7 mouse cellular contexts compared by ENCODE assay signal in the genomic region with DNA sequence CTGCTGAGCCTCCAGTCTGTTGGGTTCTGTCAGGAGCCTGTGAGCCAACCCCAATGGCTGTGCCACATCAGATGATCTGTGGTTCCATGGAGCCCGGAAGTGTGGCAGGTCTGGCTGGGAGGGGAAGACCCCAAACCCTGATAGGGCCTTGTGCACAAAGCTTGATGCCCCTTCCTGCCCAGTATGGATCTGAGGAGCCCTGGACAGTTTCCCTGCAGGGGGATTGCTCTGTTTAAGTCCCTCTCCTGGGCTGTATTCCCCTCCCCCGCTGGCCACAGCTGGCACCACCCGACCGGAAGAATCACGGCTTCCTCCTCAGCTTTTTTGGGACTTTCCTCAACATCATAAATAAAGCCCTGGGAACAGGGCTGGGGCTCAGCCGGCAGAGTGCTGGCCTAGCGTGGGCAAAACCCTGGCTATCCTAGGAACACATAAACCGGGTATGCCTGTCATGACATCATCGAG. TPM values are rescaled to one million over a fixed set of nuclear protein-coding genes. Genes with fewer than 3 reads are reported as not detected.
DNase-seq lines count a peak whose midpoint lies in the region; ATAC-seq lines count a peak whose summit lies in the region.

No protein-coding gene starts in this region.

- peaks cover 7% of the 10 kb centered on the region; the same call in 1 of the 2 replicates for H3K4me1 ChIP-seq in neural tube, embryonic 15.5 days
- peaks cover 10% of the 10 kb centered on the region for H3K4me1 ChIP-seq in limb, embryonic 13.5 days
- peaks cover 4% of the 10 kb centered on the region; the same call in 1 of the 2 replicates for H3K4me1 ChIP-seq in stomach, embryonic 16.5 days (ENCODE audit: control insufficient read depth, insufficient read depth, low read length)

- ATAC-seq in neural tube, embryonic 15.5 days (ENCODE audit: low FRiP score) = no peak; the same call in 1 of the 2 replicates
- ATAC-seq in limb, embryonic 13.5 days (ENCODE audit: low FRiP score, low read depth) = no peak
- ATAC-seq in stomach, embryonic 16.5 days (ENCODE audit: insufficient read depth, low FRiP score) = no peak
- ATAC-seq in cerebellum, adult (ENCODE audit: insufficient number of reproducible peaks, low FRiP score, low TSS enrichment) = no peak

- no peak overlapping the region for H3K9ac ChIP-seq in neural tube, embryonic 15.5 days (replicated peaks)
- peak overlapping the region; percentile 31 for H3K9ac ChIP-seq in limb, embryonic 13.5 days
- H3K9ac ChIP-seq in stomach, embryonic 16.5 days (ENCODE audit: low read length) = peak overlapping the region; percentile 45; the same call in 1 of the 2 replicates

- no peaks in the 10 kb centered on the region for H3K9me3 ChIP-seq in neural tube, embryonic 15.5 days (replicated peaks)
- H3K9me3 ChIP-seq in limb, embryonic 13.5 days = no peaks in the 10 kb centered on the region
- no peaks in the 10 kb centered on the region for H3K9me3 ChIP-seq in stomach, embryonic 16.5 days (replicated peaks; ENCODE audit: control insufficient read depth, low read length)

- H3K27ac ChIP-seq in neural tube, embryonic 15.5 days (replicated peaks) = no peak overlapping the region
- H3K27ac ChIP-seq in limb, embryonic 13.5 days = no peak overlapping the region
- no peak overlapping the region for H3K27ac ChIP-seq in stomach, embryonic 16.5 days (ENCODE audit: low read length)

- H3K27me3 ChIP-seq in neural tube, embryonic 15.5 days (replicated peaks) = no peaks in the 10 kb centered on the region
- H3K27me3 ChIP-seq in limb, embryonic 13.5 days = no peaks in the 10 kb centered on the region
- H3K27me3 ChIP-seq in stomach, embryonic 16.5 days (ENCODE audit: control insufficient read depth, insufficient read depth, low read length) = no peaks in the 10 kb centered on the region

- WGBS in neural tube, embryonic 15.5 days = 38% methylated on average over 9 of the region's 9 CpGs
- 52% methylated on average over 9 of the region's 9 CpGs for WGBS in limb, embryonic 13.5 days
- 48% methylated on average over 9 of the region's 9 CpGs for WGBS in stomach, embryonic 16.5 days

- DNase-seq in neural tube, embryonic 10.5 days (ENCODE audit: extremely low spot score, low spot score) = peak; percentile 31
- DNase-seq in heart, adult 9 months (ENCODE audit: low spot score in 2 of 2) = peak; percentile 48 to 59
- DNase-seq in layer of hippocampus, adult 9-10 months (ENCODE audit: low spot score) = no peak

- H3K36me3 ChIP-seq in neural tube, embryonic 15.5 days = no peaks in the 10 kb centered on the region
- H3K36me3 ChIP-seq in limb, embryonic 13.5 days = peaks cover 12% of the 10 kb centered on the region
- 0 out of 2 replicates have a peak, but pooled peaks cover 4% of the 10 kb centered on the region for H3K36me3 ChIP-seq in stomach, embryonic 16.5 days (ENCODE audit: control insufficient read depth, insufficient read depth, low read length)

- H3K4me2 ChIP-seq in neural tube, embryonic 15.5 days = no peak overlapping the region
- no peak overlapping the region for H3K4me2 ChIP-seq in limb, embryonic 13.5 days (replicated peaks)
- no peak overlapping the region for H3K4me2 ChIP-seq in stomach, embryonic 16.5 days (ENCODE audit: low read depth, low read length)

- H3K4me3 ChIP-seq in neural tube, embryonic 15.5 days (replicated peaks) = no peak overlapping the region
- no peak overlapping the region for H3K4me3 ChIP-seq in limb, embryonic 13.5 days
- H3K4me3 ChIP-seq in stomach, embryonic 16.5 days (replicated peaks; ENCODE audit: low read length) = no peak overlapping the region

RNA-seq across cellular contexts. Expression of gene Arrdc2, which starts 6.5 kb away (rescaled TPM):
- polyA plus RNA-seq in neural tube, embryonic 15.5 days (2015; fragmentation: Nextera tagmentation; extraction: Ambion mirVana) = 7.8 and 8.5 TPM in 2 replicates
- polyA plus RNA-seq in limb, embryonic 13.5 days (2015; fragmentation: Nextera tagmentation; extraction: Ambion mirVana) = 6.1 and 6.2 TPM in 2 replicates
- polyA plus RNA-seq in stomach, embryonic 16.5 days (2015; fragmentation: Nextera tagmentation; extraction: Ambion mirVana) = 6.0 and 7.1 TPM in 2 replicates

RNA-seq across cellular contexts. Expression of gene Il12rb1, which starts 24.8 kb away (rescaled TPM):
- polyA plus RNA-seq in neural tube, embryonic 15.5 days (2015; fragmentation: Nextera tagmentation; extraction: Ambion mirVana) = 0.14 and 1.4 TPM in 2 replicates
- polyA plus RNA-seq in limb, embryonic 13.5 days (2015; fragmentation: Nextera tagmentation; extraction: Ambion mirVana) = 0.06 TPM in 1 of 2 replicates, not detected in the other
- polyA plus RNA-seq in stomach, embryonic 16.5 days (2015; fragmentation: Nextera tagmentation; extraction: Ambion mirVana) = 0.23 TPM in 1 of 2 replicates, not detected in the other

RNA-seq across cellular contexts. Expression of gene Mast3, which starts 28.2 kb away (rescaled TPM):
- 18.9 and 21.0 TPM in 2 replicates for polyA plus RNA-seq in neural tube, embryonic 15.5 days (2015; fragmentation: Nextera tagmentation; extraction: Ambion mirVana)
- polyA plus RNA-seq in limb, embryonic 13.5 days (2015; fragmentation: Nextera tagmentation; extraction: Ambion mirVana) = 13.1 and 14.0 TPM in 2 replicates
- polyA plus RNA-seq in stomach, embryonic 16.5 days (2015; fragmentation: Nextera tagmentation; extraction: Ambion mirVana) = 10.0 and 10.5 TPM in 2 replicates

RNA-seq across cellular contexts. Expression of gene Kcnn1, which starts 30.0 kb away (rescaled TPM):
- polyA plus RNA-seq in neural tube, embryonic 15.5 days (2015; fragmentation: Nextera tagmentation; extraction: Ambion mirVana) = 17.6 and 18.6 TPM in 2 replicates
- polyA plus RNA-seq in limb, embryonic 13.5 days (2015; fragmentation: Nextera tagmentation; extraction: Ambion mirVana) = 2.9 and 4.3 TPM in 2 replicates
- 1.4 TPM in 2 replicates for polyA plus RNA-seq in stomach, embryonic 16.5 days (2015; fragmentation: Nextera tagmentation; extraction: Ambion mirVana)

RNA-seq across cellular contexts. Expression of gene Ccdc124, which starts 40.7 kb away (rescaled TPM):
- polyA plus RNA-seq in neural tube, embryonic 15.5 days (2015; fragmentation: Nextera tagmentation; extraction: Ambion mirVana) = 162 and 163 TPM in 2 replicates
- polyA plus RNA-seq in limb, embryonic 13.5 days (2015; fragmentation: Nextera tagmentation; extraction: Ambion mirVana) = 113 and 117 TPM in 2 replicates
- 85.6 and 89.6 TPM in 2 replicates for polyA plus RNA-seq in stomach, embryonic 16.5 days (2015; fragmentation: Nextera tagmentation; extraction: Ambion mirVana)
